Mouse (Mus musculus): ENCODE data around the gene Riok2. TPM values are rescaled to one million over a fixed set of nuclear protein-coding genes. Genes with fewer than 3 reads are reported as not detected.
"Not testable (repeated sequence)": the region's sequence is repeated elsewhere in the genome, so short reads cannot be mapped to it uniquely, and the experiment has no call there.

The Riok2 gene
- polyA plus RNA-seq (2012; rRNA removed): 7.4 and 10.2 TPM in 2 replicates

DNA sequence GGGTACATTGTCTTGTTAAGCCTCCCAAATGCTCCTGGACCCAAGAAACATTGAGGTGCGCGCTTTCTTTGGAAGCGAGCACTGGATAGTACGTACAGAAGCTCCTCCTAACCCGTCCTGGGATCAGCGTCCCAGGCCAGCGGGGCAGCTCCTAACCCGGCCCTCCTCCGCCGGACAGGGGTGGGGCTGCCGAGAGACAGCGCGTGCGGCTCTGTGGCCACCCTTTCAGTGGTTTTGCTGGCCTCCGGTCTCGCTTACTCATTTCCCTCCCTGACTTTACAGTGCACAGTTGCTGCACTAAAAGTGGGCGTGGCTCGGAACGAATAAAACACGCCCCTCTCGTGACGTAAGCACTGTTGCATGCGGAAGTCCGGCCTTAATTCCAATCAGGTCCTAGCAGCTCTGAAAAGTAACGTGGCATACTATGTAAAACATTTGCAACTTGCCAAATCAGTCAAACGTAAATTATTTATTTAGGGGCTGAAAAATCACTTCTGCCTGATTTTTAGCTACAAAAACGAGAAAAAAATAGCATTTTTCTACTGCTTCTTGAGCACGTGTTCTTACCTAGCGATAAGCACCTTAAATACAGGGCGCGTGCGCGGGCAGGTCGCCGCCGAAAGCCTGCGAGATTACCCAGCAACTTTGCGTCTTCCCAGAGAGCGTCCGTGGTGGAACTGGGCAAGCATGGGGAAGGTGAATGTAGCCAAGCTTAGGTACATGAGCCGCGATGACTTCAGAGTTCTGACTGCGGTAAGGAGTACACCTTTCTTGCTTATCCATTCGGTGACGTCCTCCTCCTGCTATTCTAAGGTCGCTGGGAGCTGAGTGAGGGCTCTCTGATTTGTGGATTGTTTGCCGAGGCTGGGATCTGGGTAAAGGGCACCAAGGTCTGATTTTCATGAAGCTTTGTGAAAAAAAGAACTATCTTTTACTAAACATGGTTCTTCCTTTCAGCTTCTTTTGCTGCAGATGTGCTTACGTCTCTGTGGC lies at the start of gene Riok2:
TSS of gene Riok2 (plus strand) at position 392 of the 993 bp plus-strand sequence.
- under 1% methylated on average over 48 of the region's 48 CpGs for WGBS
- peak within 1 kb of the TSS; percentile 97 for H3K4me3 ChIP-seq (ENCODE audit: control insufficient read depth, insufficient read depth, low read length)
- H3K27ac ChIP-seq (ENCODE audit: control insufficient read depth, insufficient read depth, low read length): no peak within 1 kb of the TSS
- H3K27me3 ChIP-seq (ENCODE audit: control insufficient read depth, insufficient read depth, low read length): no peaks in the 10 kb centered on the region
- peak; percentile 93 for DNase-seq
- peaks cover 3% of the 10 kb centered on the region for H3K36me3 ChIP-seq (ENCODE audit: control insufficient read depth, insufficient read depth, low read length)
- no peaks in the 10 kb centered on the region for H3K4me1 ChIP-seq (replicated peaks; ENCODE audit: control insufficient read depth, insufficient read depth, low read length)
- TF ChIP-seq POLR2A (IDR thresholded peaks at IDR 0.05; ENCODE audit: control insufficient read depth, extremely low read depth, insufficient read depth, low read length, poor library complexity): peak; percentile 37; the same call in 1 of the 2 replicates
- TF ChIP-seq CTCF (IDR thresholded peaks at IDR 0.05; ENCODE audit: borderline replicate concordance, control insufficient read depth, extremely low read depth, insufficient read depth, low read length, poor library complexity): no peak

DNA sequence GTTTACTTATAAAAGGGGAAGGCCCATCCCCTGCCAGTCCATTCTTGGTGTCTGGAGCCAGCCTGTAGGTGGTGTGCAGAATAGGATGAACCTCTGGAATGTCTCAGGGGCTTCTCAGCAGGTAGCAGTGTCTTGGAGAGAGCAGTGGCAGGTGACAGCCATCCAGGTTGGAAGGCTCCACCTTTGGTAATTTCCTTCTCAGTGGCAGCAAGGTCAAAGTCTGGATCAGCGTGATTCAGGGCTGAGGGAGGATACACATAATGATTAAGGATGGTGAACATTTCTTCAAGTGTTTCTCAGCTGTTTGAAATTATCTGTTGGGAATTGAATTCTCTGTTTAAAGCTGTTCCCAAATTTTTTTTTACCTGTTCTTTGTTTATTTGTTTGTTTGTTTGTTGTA lies 48.1 kb upstream of the Riok2 start:
- H3K27me3 ChIP-seq (ENCODE audit: control insufficient read depth, insufficient read depth, low read length); H3K4me3 ChIP-seq (ENCODE audit: control insufficient read depth, insufficient read depth, low read length): not testable (repeated sequence)
- 94% methylated on average over 1 of the region's 1 CpGs for WGBS

GRCm38 (mm10) chr17:17326636-17327035 lies 47.5 kb upstream of the Riok2 start:
- Histone ChIP-seq H3K27me3 (ENCODE audit: control insufficient read depth, insufficient read depth, low read length) (no peaks in the 10 kb centered on the region), H3K27ac (ENCODE audit: control insufficient read depth, insufficient read depth, low read length) (no peak overlapping the region), H3K4me1 (replicated peaks; ENCODE audit: control insufficient read depth, insufficient read depth, low read length) (no peaks in the 10 kb centered on the region), H3K36me3 (ENCODE audit: control insufficient read depth, insufficient read depth, low read length) (no peaks in the 10 kb centered on the region), H3K4me3 (ENCODE audit: control insufficient read depth, insufficient read depth, low read length) (no peak overlapping the region)
- no peak for DNase-seq
- 94% methylated on average over 4 of the region's 4 CpGs for WGBS
- no peak for TF ChIP-seq POLR2A (IDR thresholded peaks at IDR 0.05; ENCODE audit: control insufficient read depth, extremely low read depth, insufficient read depth, low read length, poor library complexity)
- TF ChIP-seq CTCF (IDR thresholded peaks at IDR 0.05; ENCODE audit: borderline replicate concordance, control insufficient read depth, extremely low read depth, insufficient read depth, low read length, poor library complexity): no peak

More for the DNA sequence above, 48.1 kb upstream of the Riok2 start:
- not testable (repeated sequence) for DNase-seq; H3K27ac ChIP-seq (ENCODE audit: control insufficient read depth, insufficient read depth, low read length); H3K36me3 ChIP-seq (ENCODE audit: control insufficient read depth, insufficient read depth, low read length); H3K4me1 ChIP-seq (replicated peaks; ENCODE audit: control insufficient read depth, insufficient read depth, low read length)

DNA sequence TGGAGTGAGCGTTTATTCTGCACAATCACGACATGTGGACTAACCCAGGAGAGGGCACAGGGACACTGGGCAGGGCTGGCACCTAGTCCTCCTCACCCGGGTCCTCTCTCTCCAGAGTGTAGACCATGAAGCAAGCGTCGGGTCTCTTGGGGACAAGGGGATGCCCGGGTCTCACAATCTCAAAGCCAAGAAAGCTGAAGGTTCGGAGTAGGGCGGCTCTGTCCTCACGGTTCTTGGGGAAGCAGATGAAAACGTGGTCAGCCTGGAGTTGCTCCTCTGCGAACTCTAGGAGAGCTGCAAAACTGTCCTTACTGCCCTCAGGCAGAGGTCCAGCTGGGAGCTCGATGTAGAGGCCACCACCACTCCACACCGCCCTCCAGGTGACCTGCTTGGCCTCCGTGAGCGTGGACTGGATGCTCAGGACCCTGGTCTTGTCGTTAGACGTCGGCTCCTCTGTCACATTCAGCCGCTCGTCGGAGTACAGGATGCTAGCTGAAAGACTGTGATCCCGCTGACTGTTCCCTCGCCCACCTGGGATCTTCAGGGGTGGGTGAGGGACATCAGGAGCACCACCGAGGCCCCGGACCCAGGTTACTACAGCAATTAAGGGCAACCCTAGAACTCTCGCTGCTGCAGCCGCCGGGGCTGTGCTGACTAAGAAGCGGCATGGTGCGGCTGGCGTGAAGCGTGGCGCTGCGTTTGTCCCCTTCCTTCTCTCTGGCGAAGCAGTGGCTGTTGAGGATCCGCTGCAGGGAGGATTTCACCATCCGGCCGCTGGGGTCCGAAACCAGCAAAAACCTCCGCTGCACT lies 28.5 kb upstream of the Riok2 start:
- DNase-seq; H3K36me3 ChIP-seq (ENCODE audit: control insufficient read depth, insufficient read depth, low read length); H3K27ac ChIP-seq (ENCODE audit: control insufficient read depth, insufficient read depth, low read length); H3K27me3 ChIP-seq (ENCODE audit: control insufficient read depth, insufficient read depth, low read length); H3K4me1 ChIP-seq (replicated peaks; ENCODE audit: control insufficient read depth, insufficient read depth, low read length): not testable (repeated sequence)
- WGBS: 15% methylated on average over 36 of the region's 40 CpGs
- H3K4me3 ChIP-seq (ENCODE audit: control insufficient read depth, insufficient read depth, low read length): peak overlapping the region; percentile 4; the same call in 1 of the 2 replicates

DNA sequence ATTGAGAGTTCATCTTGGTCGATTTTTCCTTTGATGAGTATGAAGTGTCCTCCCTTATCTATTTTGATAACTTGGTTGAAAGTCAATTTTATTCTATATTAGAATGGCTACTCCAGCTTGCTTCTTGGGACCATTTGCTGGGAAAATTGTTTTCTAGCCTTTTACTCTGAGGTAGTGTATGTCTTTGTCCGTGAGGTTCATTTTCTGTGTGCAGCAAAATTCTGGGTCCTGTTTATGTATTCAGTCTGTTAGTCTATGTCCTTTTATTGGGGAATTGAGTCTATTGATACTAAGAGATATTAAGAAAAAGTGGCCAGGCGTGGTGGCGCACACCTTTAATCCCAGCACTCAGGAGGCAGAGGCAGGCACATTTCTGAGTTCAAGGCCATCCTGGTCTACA lies 27.8 kb upstream of the Riok2 start:
- DNase-seq; H3K4me1 ChIP-seq (replicated peaks; ENCODE audit: control insufficient read depth, insufficient read depth, low read length); H3K36me3 ChIP-seq (ENCODE audit: control insufficient read depth, insufficient read depth, low read length); H3K27ac ChIP-seq (ENCODE audit: control insufficient read depth, insufficient read depth, low read length); H3K27me3 ChIP-seq (ENCODE audit: control insufficient read depth, insufficient read depth, low read length); H3K4me3 ChIP-seq (ENCODE audit: control insufficient read depth, insufficient read depth, low read length): not testable (repeated sequence)
- 57% methylated on average over 4 of the region's 4 CpGs for WGBS

DNA sequence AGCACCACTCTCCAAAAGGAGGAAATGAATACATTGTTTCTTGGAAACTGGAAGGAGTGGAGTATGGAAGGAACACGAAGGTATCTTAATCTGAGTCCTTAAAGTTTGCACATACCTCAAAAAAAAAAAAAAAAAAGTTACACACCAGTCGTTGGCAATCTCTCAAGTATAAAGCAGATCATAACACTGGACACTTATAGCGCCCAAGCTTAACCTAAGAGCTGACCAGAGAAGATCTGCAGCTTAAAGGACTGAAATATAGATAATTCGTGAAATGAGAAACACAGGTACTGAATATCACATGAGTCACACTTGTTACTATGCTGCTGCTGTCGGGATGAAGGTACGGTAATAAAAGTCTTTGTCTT lies 575 bp upstream of the Riok2 start:
- no peaks in the 10 kb centered on the region; the same call in none of the 2 replicates for H3K36me3 ChIP-seq (ENCODE audit: control insufficient read depth, insufficient read depth, low read length)
- no peak overlapping the region for H3K27ac ChIP-seq (ENCODE audit: control insufficient read depth, insufficient read depth, low read length)
- WGBS: 11% methylated on average over 6 of the region's 6 CpGs
- H3K27me3 ChIP-seq (ENCODE audit: control insufficient read depth, insufficient read depth, low read length): no peaks in the 10 kb centered on the region
- no peaks in the 10 kb centered on the region for H3K4me1 ChIP-seq (replicated peaks; ENCODE audit: control insufficient read depth, insufficient read depth, low read length)
- H3K4me3 ChIP-seq (ENCODE audit: control insufficient read depth, insufficient read depth, low read length): peak overlapping the region; percentile 81
- no peak for DNase-seq
- TF ChIP-seq CTCF (IDR thresholded peaks at IDR 0.05; ENCODE audit: borderline replicate concordance, control insufficient read depth, extremely low read depth, insufficient read depth, low read length, poor library complexity) (no peak), POLR2A (IDR thresholded peaks at IDR 0.05; ENCODE audit: control insufficient read depth, extremely low read depth, insufficient read depth, low read length, poor library complexity) (no peak)

Data from thymus, adult 2 months (tissue).